Mouse (Mus musculus) frontal cortex, postnatal 36 days (tissue): ENCODE measurements around the gene Dnm1.

Source experiments
- DNase-seq, 2 experiments: peaks; one replicate each; pipeline ENCODE4 v3.0.0; 2022; ENCODE audit warnings: low spot score in 2 of 2

Dnm1 gene

GRCm38 (mm10) chr2:32353007-32353542 lies at the start of gene Dnm1:
Dnm1 (minus strand) TSS chr2:32353338.
- DNase-seq: peak; percentile 95 to 98

- no peak for DNase-seq
Measured at GRCm38 (mm10) chr2:32396695-32397094, 43.6 kb upstream of the Dnm1 start.

- peak; percentile 91 to 96 for DNase-seq
Measured at GRCm38 (mm10) chr2:32395946-32396621, 42.9 kb upstream of the Dnm1 start.

- peak; percentile 92 to 93 for DNase-seq
Measured at GRCm38 (mm10) chr2:32395484-32395945, 42.4 kb upstream of the Dnm1 start, which contains the start of gene Ptges2. Ptges2 (plus strand) TSS chr2:32395896.

GRCm38 (mm10) chr2:32394973-32395372 lies 41.8 kb upstream of the Dnm1 start:
- DNase-seq: peak in 1 of 2 experiments; percentile 20

GRCm38 (mm10) chr2:32392063-32392462 lies 38.9 kb upstream of the Dnm1 start:
- no peak for DNase-seq

- DNase-seq: no peak
Measured at GRCm38 (mm10) chr2:32390871-32391270, 37.7 kb upstream of the Dnm1 start.

GRCm38 (mm10) chr2:32389157-32389556 lies 36.0 kb upstream of the Dnm1 start:
- no peak for DNase-seq

- DNase-seq: no peak
Measured at GRCm38 (mm10) chr2:32387706-32388490, 34.8 kb upstream of the Dnm1 start, which contains the start of gene Lcn2. Lcn2 (minus strand) TSS chr2:32388252.

- peak; percentile 21 to 64 for DNase-seq
Measured at GRCm38 (mm10) chr2:32382689-32383088, 29.6 kb upstream of the Dnm1 start.

GRCm38 (mm10) chr2:32381775-32382223 lies 28.7 kb upstream of the Dnm1 start, which contains the start of gene 1110008P14Rik:
1110008P14Rik (minus strand) TSS chr2:32381938.
- DNase-seq: peak; percentile 90 to 92

- DNase-seq: peak; percentile 45 to 49
Measured at GRCm38 (mm10) chr2:32381141-32381774, 28.1 kb upstream of the Dnm1 start.

GRCm38 (mm10) chr2:32380001-32380500 lies 26.9 kb upstream of the Dnm1 start:
- no peak for DNase-seq

GRCm38 (mm10) chr2:32376963-32377362 lies 23.8 kb upstream of the Dnm1 start:
- DNase-seq: peak; percentile 24 to 55

- peak in 1 of 2 experiments; percentile 33 for DNase-seq
Measured at GRCm38 (mm10) chr2:32375317-32375940, 22.3 kb upstream of the Dnm1 start.

GRCm38 (mm10) chr2:32374191-32374590 lies 21.1 kb upstream of the Dnm1 start:
- no peak for DNase-seq

- no peak for DNase-seq
Measured at GRCm38 (mm10) chr2:32367315-32367714, 14.2 kb upstream of the Dnm1 start.

GRCm38 (mm10) chr2:32364121-32364520 lies 11.0 kb upstream of the Dnm1 start:
- DNase-seq: no peak

GRCm38 (mm10) chr2:32363376-32364106 lies 10.4 kb upstream of the Dnm1 start:
- DNase-seq: no peak

- DNase-seq: peak; percentile 92 to 93
Measured at GRCm38 (mm10) chr2:32362817-32363340, 9.7 kb upstream of the Dnm1 start.
